Mouse (Mus musculus) kidney, postnatal 4 days (tissue): ENCODE measurements around the gene Hal.

ENCODE experiments used
- DNase-seq, 2 experiments: peaks; one replicate each; pipeline ENCODE4 v3.0.0; 2021; ENCODE audit warnings: mixed read lengths in 2 of 2

Gene Hal

GRCm38 (mm10) chr10:93567841-93568566, 79.4 kb downstream of the Hal start:
- DNase-seq: no peak

DNA sequence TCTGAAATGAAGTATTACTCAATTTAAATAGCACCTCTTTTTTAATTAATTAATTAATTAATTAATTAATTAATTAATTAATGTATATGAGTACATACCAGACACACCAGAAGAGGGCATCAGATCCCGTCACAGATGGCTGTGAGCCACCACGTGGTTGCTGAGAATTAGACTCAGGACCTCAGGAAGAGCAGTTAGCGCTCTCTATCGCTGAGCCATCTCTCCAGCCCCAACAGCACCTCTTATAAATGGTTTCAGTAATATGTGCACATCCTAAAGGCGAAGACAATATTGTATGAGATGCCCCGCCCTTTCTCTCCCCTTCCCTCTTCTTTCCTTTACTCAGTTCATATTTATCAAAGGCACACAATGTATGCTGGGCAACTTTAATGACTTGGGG, 80.1 kb downstream of the Hal start:
- no peak for DNase-seq
